Mouse (Mus musculus) neural tube, embryonic 13.5 days (tissue): ENCODE results near the gene Prickle1. TPM values are rescaled to one million over a fixed set of nuclear protein-coding genes. Genes with fewer than 3 reads are reported as not detected.

Experiments
- ATAC-seq: fragments of 200-750 bp; cut with Nextera tagmentation; 2 replicates; pipeline ENCODE4 v1.8.0; 2017; ENCODE audit warnings: low read depth, mild to moderate bottlenecking, moderate TSS enrichment, moderate library complexity
- H3K27ac ChIP-seq: fragments of 300-500 bp; sonication (generic); replicated peaks from 2 replicates; pipeline ENCODE4 v1.5.1; 2015; ENCODE audit warnings: moderate library complexity, mild to moderate bottlenecking, inconsistent platforms
- H3K27me3 ChIP-seq: fragments of 300-500 bp; sonication (generic); 2 replicates; pipeline ENCODE4 v1.6.1; 2015; ENCODE audit warnings: mild to moderate bottlenecking, inconsistent platforms
- H3K36me3 ChIP-seq: fragments of 300-500 bp; sonication (generic); 2 replicates; pipeline ENCODE4 v1.6.1; 2015; ENCODE audit warnings: mild to moderate bottlenecking, inconsistent platforms
- H3K4me1 ChIP-seq: fragments of 300-500 bp; sonication (generic); replicated peaks from 2 replicates; pipeline ENCODE4 v1.6.1; 2015; ENCODE audit warnings: inconsistent platforms
- H3K4me2 ChIP-seq: fragments of 300-500 bp; sonication (generic); 2 replicates; pipeline ENCODE4 v1.6.1; 2015; ENCODE audit warnings: inconsistent platforms, mild to moderate bottlenecking, moderate library complexity
- H3K4me3 ChIP-seq: fragments of 300-500 bp; sonication (generic); 2 replicates; pipeline ENCODE4 v1.5.1; 2015; ENCODE audit warnings: mild to moderate bottlenecking, inconsistent platforms
- H3K9ac ChIP-seq: fragments of 300-500 bp; sonication (generic); 2 replicates; pipeline ENCODE4 v1.6.1; 2015; ENCODE audit warnings: moderate library complexity, mild to moderate bottlenecking, inconsistent platforms
- H3K9me3 ChIP-seq: fragments of 300-500 bp; sonication (generic); 2 replicates; pipeline ENCODE4 v1.6.1; 2016; ENCODE audit warnings: inconsistent platforms
- WGBS: fragments of 180-500 bp; shearing (Covaris S2); methylation state at CpG from one replicate; pipeline ENCODE4 v1.1.7; 2015; 5-methylcytosine and 5-hydroxymethylcytosine counted together
- polyA plus RNA-seq: library from polyadenylated mRNA; unstranded; fragments of >200 nt; fragmentation: Nextera tagmentation; extraction: Ambion mirVana; gene quantifications from 2 replicates; pipeline ENCODE4 v1.2.1, GENCODE M21; 2015

Gene Prickle1
- polyA plus RNA-seq, 1 experiment from 2014 or later = 16.5 TPM

DNA sequence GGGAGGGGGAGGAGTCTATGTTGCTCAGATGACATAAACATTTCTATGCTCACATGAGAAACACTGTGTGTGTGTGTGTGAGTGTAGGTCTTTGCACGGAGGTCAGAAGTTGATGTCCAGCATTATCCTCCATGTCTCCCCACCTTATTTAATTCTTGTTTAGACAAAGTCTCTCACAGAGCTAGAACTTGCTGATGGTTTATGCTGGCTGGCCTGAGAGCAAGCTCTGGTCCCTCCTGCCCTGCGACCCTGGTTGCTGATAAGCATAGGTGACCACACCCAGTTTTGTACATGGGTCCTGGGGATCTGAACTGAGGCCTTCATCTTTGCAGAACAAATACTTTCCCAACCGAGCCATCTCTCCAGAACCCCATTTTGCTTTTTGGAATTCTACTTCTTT is 3.1 kb downstream of the Prickle1 start:
- Histone ChIP-seq H3K4me2 (peak overlapping the region; percentile 65; the same call in 1 of the 2 replicates), H3K4me1 (peaks cover 47% of the 10 kb centered on the region), H3K27me3 (no peaks in the 10 kb centered on the region; the same call in 1 of the 2 replicates), H3K36me3 (no peaks in the 10 kb centered on the region), H3K9me3 (no peaks in the 10 kb centered on the region), H3K9ac (no peak overlapping the region), H3K27ac (no peak overlapping the region), H3K4me3 (no peak overlapping the region)
- WGBS = 78% methylated on average over 3 of the region's 3 CpGs
- no peak for ATAC-seq

DNA sequence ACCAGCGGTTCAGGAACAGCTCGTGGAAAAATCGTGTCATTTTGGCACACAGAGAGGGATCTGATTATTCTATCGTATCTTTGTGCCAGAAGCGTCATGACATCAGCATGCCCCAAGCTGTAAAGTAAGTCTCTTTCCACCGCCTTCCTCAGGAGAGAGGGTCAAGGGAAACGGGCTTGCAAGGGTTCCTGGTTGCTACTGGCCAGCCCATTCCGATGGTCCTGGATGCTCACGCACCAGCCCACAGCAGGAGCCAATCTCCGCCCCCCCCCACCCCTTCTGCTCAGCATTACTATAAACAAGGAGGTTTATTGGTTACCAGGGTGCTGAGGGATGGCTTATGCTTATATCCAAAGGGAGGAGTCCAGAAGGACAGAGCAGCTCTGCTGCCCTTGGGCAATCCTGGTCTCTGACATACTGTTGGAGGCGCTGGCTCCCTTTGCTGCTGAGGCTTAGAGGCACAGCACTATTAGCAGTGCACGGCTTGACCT is 3.8 kb downstream of the Prickle1 start:
- WGBS = 3% methylated on average over 12 of the region's 12 CpGs
- Histone ChIP-seq H3K4me2 (peak overlapping the region; percentile 65), H3K36me3 (no peaks in the 10 kb centered on the region), H3K4me1 (peaks cover 47% of the 10 kb centered on the region), H3K27me3 (no peaks in the 10 kb centered on the region; the same call in 1 of the 2 replicates), H3K9me3 (no peaks in the 10 kb centered on the region), H3K27ac (peak overlapping the region; percentile 33; the same call in 1 of the 2 replicates), H3K9ac (peak overlapping the region; percentile 61), H3K4me3 (peak overlapping the region; percentile 37)
- no peak for ATAC-seq

DNA sequence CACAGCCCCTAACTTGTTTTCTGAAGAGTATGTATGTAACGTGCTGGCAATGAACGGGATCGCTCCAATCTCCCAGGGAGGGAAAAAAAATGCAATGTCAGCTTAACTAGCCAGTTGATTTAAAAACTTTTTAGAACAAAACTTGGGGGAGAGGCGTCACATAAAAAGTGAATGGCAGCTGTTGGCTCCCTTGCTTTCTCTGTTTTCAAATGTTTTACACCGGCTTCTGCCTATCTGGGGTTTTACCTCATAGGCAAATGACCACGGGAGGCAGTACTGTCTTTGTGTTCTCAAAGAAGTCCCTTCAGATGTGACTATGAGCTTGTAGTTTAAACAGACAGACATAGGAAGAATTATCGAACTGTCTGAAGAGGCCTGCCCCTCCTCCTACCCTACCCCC is 4.3 kb downstream of the Prickle1 start:
- Histone ChIP-seq H3K36me3 (no peaks in the 10 kb centered on the region), H3K27ac (peak overlapping the region; percentile 33; the same call in 1 of the 2 replicates), H3K4me2 (peak overlapping the region; percentile 65), H3K4me1 (peaks cover 42% of the 10 kb centered on the region), H3K9ac (peak overlapping the region; percentile 61), H3K4me3 (peak overlapping the region; percentile 37), H3K27me3 (no peaks in the 10 kb centered on the region; the same call in 1 of the 2 replicates), H3K9me3 (no peaks in the 10 kb centered on the region)
- WGBS = 20% methylated on average over 7 of the region's 7 CpGs
- ATAC-seq = no peak

DNA sequence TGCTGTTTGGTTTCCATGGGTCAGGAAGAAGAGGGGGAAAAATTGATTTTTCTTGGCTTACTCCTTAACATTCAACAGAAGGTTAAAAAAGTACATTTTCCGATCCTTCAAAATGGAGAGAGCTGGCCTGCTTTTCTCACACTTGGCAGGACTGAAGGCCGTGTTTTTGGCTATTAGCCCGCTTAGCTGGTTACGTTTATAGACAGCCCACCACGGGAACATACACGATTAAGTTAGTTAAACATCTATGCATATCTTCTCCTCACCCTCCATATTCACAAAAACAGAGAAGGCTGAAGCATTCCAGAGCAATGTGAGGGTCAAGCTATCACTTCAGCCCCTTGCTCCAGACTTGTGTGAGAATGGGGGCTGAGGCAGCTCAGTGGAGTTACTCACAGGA is 7.3 kb downstream of the Prickle1 start:
- ATAC-seq = no peak
- H3K9me3 ChIP-seq = no peaks in the 10 kb centered on the region
- 85% methylated on average over 6 of the region's 6 CpGs for WGBS

DNA sequence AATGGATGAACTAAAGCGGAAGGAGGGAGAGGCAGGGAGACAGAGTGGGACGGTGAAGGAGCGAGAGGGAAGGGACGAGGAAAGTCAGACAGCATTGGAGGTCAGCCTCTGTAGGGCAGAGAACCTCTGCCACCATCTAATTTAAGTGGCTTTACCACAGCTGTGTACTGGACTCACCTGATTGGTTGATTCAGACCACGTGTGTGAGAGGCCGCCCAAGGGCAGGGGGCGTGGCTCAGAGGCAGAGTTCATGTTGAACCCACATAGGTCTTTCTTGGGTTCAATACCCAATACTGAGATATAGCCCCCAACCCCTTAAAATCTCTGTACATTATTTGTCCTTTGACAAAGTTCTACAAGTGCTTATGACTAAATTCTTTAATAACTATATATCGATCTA is 8.0 kb downstream of the Prickle1 start:
- 82% methylated on average over 8 of the region's 8 CpGs for WGBS
- ATAC-seq = no peak
- no peak overlapping the region for H3K27ac ChIP-seq
- no peak overlapping the region for H3K9ac ChIP-seq
- H3K36me3 ChIP-seq = 0 out of 2 replicates have a peak, but pooled peaks cover 5% of the 10 kb centered on the region
- no peak overlapping the region for H3K4me3 ChIP-seq
- H3K27me3 ChIP-seq = no peaks in the 10 kb centered on the region; the same call in 1 of the 2 replicates
- no peak overlapping the region for H3K4me2 ChIP-seq
- H3K9me3 ChIP-seq = no peaks in the 10 kb centered on the region
- peaks cover 21% of the 10 kb centered on the region for H3K4me1 ChIP-seq

More for the DNA sequence above, 7.3 kb downstream of the Prickle1 start:
- Histone ChIP-seq H3K4me2 (no peak overlapping the region), H3K27me3 (no peaks in the 10 kb centered on the region; the same call in 1 of the 2 replicates), H3K36me3 (0 out of 2 replicates have a peak, but pooled peaks cover 5% of the 10 kb centered on the region), H3K27ac (no peak overlapping the region), H3K4me3 (no peak overlapping the region), H3K4me1 (peaks cover 27% of the 10 kb centered on the region), H3K9ac (no peak overlapping the region)

DNA sequence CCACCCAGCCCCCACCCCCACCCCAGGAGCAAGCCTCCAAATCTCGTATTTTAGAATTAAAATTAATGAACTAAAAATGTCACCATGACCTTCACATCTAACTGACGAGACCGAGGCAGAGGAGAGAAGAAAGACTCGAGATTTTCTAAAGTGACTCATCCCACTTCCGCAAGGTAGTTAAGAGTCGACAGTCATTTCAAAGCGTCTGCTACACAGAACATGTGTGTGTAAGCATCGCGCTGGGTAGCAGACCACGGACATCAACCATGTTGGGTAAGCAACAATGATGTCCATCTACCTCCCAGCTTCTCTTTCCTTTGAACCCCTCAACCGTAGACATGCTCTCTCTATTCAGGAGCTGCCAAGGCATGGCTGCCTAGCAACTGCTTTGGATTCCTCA is 12.6 kb downstream of the Prickle1 start:
- Histone ChIP-seq H3K9ac (no peak overlapping the region), H3K36me3 (0 out of 2 replicates have a peak, but pooled peaks cover 5% of the 10 kb centered on the region), H3K27me3 (no peaks in the 10 kb centered on the region), H3K4me3 (no peak overlapping the region), H3K27ac (no peak overlapping the region), H3K9me3 (peaks cover 5% of the 10 kb centered on the region; the same call in 1 of the 2 replicates), H3K4me1 (peaks cover 10% of the 10 kb centered on the region; the same call in 1 of the 2 replicates), H3K4me2 (no peak overlapping the region)
- ATAC-seq = no peak
- 87% methylated on average over 11 of the region's 11 CpGs for WGBS

DNA sequence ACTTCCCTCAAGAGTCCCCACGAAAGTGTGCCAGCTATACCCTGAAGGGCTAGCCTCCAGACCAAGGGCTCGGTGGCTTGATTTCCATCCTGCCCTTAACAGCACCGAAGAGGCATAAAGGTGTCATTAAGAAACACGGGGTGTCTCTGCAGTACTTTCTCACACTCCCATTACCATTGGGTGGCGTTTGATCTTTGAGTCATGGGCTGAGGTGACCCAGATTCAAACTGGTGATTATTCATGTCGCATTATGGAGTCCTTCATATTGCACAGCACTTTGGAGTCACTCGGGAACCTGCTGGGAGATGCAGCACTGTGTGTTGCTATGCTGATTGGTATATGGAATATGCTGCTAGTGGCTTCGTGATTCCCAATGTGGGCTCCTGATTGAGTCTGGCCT is 14.0 kb downstream of the Prickle1 start:
- 84% methylated on average over 8 of the region's 8 CpGs for WGBS
- no peak for ATAC-seq
- Histone ChIP-seq H3K9ac (no peak overlapping the region), H3K4me3 (no peak overlapping the region), H3K9me3 (peaks cover 7% of the 10 kb centered on the region; the same call in 1 of the 2 replicates), H3K36me3 (0 out of 2 replicates have a peak, but pooled peaks cover 5% of the 10 kb centered on the region), H3K4me2 (no peak overlapping the region), H3K27ac (no peak overlapping the region), H3K27me3 (no peaks in the 10 kb centered on the region), H3K4me1 (peaks cover 10% of the 10 kb centered on the region; the same call in 1 of the 2 replicates)

DNA sequence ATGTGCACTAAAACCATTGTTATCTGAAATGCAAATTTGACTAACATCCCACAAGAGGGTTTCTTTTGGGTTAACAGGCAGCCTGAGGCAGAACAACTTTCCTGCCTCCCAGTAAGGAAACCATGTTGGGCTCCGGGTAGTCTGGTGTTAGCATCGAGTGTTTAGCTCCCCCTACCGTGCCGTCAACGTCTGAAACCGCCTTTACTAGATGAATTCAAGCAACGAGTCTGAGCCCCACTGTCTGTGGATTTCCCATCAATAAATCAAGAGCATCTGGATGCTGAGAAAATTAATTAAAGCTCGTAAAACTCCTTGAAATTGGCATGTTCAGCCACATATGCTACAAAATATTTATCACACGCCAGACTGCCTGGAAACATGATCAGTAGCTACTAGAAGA is 15.8 kb downstream of the Prickle1 start:
- Histone ChIP-seq H3K27me3 (no peaks in the 10 kb centered on the region), H3K4me2 (no peak overlapping the region), H3K9ac (no peak overlapping the region), H3K4me3 (no peak overlapping the region), H3K36me3 (0 out of 2 replicates have a peak, but pooled peaks cover 5% of the 10 kb centered on the region), H3K4me1 (peaks cover 10% of the 10 kb centered on the region; the same call in 1 of the 2 replicates), H3K9me3 (peaks cover 7% of the 10 kb centered on the region; the same call in 1 of the 2 replicates), H3K27ac (no peak overlapping the region)
- 34% methylated on average over 9 of the region's 9 CpGs for WGBS
- peak; percentile 48; the same call in 1 of the 2 replicates for ATAC-seq

DNA sequence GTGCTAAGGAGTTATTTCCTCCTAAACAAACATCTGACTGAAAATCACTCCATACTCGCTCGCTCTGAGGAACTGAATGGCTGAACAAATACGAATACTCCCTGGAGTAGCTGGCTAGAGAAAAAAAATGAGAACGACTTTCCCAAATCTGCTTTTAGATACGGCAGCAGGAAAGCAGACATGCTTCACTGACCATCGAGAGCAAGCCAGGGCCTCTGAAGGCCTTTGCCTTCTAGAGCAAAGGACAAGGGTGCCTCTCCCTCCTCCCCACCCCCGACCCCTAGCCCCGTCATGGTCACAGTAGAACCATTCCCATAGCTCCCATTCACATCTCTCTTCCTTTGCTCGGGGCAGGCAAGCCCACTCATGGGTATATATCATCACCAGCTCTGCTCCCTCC is 16.6 kb downstream of the Prickle1 start:
- H3K4me2 ChIP-seq = no peak overlapping the region
- H3K9ac ChIP-seq = no peak overlapping the region
- 0 out of 2 replicates have a peak, but pooled peaks cover 5% of the 10 kb centered on the region for H3K36me3 ChIP-seq
- no peak overlapping the region for H3K4me3 ChIP-seq
- WGBS = 68% methylated on average over 9 of the region's 9 CpGs
- H3K27ac ChIP-seq = no peak overlapping the region
- no peak for ATAC-seq
- H3K9me3 ChIP-seq = peaks cover 7% of the 10 kb centered on the region; the same call in 1 of the 2 replicates
- peaks cover 10% of the 10 kb centered on the region; the same call in 1 of the 2 replicates for H3K4me1 ChIP-seq
- no peaks in the 10 kb centered on the region for H3K27me3 ChIP-seq

DNA sequence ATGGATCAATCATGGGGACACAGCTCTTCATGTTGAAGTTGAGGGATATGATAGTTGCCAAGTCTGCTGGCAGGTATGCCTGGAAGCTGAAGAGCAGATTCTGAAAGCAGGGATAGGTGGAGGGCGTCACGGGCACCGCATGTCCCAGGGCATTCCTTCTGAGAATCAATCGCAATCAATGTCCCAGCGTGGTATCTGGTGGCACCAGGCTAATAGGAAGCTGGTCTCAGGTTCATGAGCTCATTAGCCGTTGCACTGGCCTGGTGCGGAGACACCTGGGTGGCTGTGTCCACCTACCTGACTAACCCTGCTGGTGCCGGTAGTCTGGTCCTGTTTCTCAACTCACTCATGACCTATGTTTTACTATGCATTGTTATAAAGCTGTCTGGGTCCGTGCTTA is 19.3 kb downstream of the Prickle1 start:
- ATAC-seq = no peak
- H3K9ac ChIP-seq = no peak overlapping the region
- WGBS = 67% methylated on average over 9 of the region's 9 CpGs
- H3K4me3 ChIP-seq = no peak overlapping the region
- H3K4me1 ChIP-seq = peaks cover 10% of the 10 kb centered on the region; the same call in 1 of the 2 replicates
- H3K4me2 ChIP-seq = no peak overlapping the region
- H3K36me3 ChIP-seq = no peaks in the 10 kb centered on the region
- H3K9me3 ChIP-seq = peaks cover 7% of the 10 kb centered on the region; the same call in 1 of the 2 replicates
- H3K27me3 ChIP-seq = no peaks in the 10 kb centered on the region
- peak overlapping the region; percentile 20; the same call in 1 of the 2 replicates for H3K27ac ChIP-seq

DNA sequence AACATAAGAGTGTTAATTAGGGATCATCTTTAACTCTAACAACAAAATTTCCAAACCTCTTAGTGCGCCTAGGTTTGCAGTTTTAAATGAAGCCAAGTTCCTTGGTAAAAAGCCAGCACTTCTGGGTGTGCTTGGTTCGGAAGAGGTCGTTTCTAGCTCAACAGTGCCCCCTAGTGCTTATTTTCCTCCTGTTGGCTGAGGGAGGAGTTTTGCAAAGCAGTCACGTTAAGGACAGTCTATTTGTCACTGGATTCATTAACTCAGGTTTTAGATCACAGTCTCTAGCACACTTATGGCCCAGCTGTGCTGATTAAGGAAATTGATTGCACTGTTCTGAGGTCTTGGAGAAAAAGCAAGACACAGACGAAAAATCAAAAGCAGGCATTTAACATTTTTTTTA is 19.8 kb downstream of the Prickle1 start:
- no peak overlapping the region for H3K4me3 ChIP-seq
- peaks cover 7% of the 10 kb centered on the region; the same call in 1 of the 2 replicates for H3K9me3 ChIP-seq
- WGBS = 9% methylated on average over 5 of the region's 5 CpGs
- H3K27me3 ChIP-seq = no peaks in the 10 kb centered on the region
- ATAC-seq = peak; percentile 57
- no peaks in the 10 kb centered on the region for H3K36me3 ChIP-seq
- H3K9ac ChIP-seq = no peak overlapping the region
- H3K27ac ChIP-seq = 0 out of 2 replicates have a peak overlapping the region, but pooled peaks have one; percentile 20
- H3K4me2 ChIP-seq = no peak overlapping the region
- peaks cover 10% of the 10 kb centered on the region; the same call in 1 of the 2 replicates for H3K4me1 ChIP-seq

DNA sequence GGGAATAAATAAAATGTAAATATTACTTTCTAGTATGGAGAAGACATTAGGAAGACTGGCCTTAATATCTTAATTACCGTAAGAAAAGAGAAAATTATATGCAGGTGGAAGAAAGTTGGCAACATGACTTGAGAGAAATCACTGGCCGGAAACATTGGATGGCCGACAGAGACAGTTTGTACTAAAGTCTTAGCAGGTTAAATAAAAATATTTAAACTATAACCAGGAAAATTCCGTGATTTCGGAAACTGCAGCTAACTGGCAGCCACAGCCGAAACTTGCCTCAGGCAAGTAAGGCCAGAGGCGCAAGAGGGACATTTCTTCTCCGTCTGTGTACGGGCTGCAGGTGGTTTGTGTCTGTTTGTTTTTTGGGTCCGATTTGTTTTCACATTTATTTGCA is 22.8 kb downstream of the Prickle1 start:
- no peak overlapping the region for H3K4me2 ChIP-seq
- H3K4me1 ChIP-seq = peaks cover 7% of the 10 kb centered on the region
- H3K9ac ChIP-seq = no peak overlapping the region
- no peak overlapping the region for H3K27ac ChIP-seq
- no peak overlapping the region for H3K4me3 ChIP-seq
- WGBS = 94% methylated on average over 10 of the region's 10 CpGs
- no peaks in the 10 kb centered on the region for H3K27me3 ChIP-seq
- H3K36me3 ChIP-seq = no peaks in the 10 kb centered on the region
- H3K9me3 ChIP-seq = no peaks in the 10 kb centered on the region
- ATAC-seq = no peak
